Mouse (Mus musculus) T-cell, adult 2 months (primary cell): ENCODE measurements around the gene Sult1c1.
"Not testable (repeated sequence)": the region's sequence is repeated elsewhere in the genome, so short reads cannot be mapped to it uniquely, and the experiment has no call there.

Experiments
- DNase-seq: peaks from one replicate; pipeline ENCODE4 v3.0.0; 2022; ENCODE audit warnings: low spot score

Gene Sult1c1

DNA sequence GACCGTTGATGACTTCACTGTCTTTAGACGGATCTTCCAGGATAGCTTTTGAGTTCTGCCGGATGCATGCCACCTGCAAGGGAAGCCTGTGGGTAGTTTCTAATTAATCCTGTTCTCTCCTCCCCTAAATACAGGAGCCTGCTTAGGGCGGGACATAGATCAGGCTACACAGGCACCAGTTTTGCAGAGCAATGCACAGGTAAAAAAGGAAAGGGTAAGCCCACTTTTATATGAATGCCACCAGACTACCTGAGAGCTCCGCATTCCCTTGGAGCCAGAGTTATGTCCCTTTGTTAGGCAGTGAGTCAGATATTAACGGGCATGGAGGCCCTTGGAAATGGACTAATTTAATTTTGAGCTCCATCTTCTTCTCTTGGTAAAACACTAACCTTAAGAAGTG is at the start of gene Sult1c1:
Sult1c1 (minus strand) TSS at position 101 of the 400 bp plus-strand sequence.
- no peak for DNase-seq

DNA sequence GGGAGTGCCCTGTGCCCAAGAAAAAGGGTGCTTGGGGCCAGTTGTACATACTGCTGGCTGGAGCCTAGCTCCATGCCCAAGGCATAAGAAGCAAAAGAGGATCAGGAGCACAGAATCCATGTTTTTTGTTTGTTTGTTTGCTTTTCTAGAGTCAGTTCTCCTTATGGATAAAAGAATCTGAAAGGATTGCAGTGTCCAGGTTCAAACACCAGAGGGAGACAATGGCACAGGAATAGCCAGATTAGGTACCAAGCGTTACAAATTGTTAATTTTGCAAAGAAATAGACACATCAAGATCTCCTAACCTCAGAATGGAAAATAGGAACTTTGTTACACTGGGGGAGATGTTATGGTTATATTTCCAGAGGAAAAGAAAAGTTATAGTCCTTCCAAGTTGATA is 23.7 kb upstream of the Sult1c1 start:
- no peak for DNase-seq

DNA sequence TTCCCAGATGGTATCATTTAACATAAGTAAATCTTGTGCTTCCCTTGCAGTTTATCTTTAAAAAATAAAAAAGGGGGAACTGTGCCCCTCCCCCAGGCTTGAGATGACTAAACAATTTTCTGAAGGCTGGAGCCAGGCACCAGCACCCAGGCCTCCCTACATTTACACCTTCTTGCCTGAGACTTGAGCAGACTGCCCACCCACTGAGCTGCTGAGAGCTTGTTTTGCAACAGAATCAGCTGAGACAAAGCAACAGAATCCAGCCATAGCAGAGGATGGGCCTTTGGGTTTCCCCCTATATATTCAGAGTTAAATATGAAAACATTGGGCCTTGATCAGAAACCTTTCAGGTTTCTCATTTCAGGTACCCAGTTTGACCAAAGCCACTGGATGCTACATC is 20.7 kb upstream of the Sult1c1 start:
- DNase-seq = no peak

DNA sequence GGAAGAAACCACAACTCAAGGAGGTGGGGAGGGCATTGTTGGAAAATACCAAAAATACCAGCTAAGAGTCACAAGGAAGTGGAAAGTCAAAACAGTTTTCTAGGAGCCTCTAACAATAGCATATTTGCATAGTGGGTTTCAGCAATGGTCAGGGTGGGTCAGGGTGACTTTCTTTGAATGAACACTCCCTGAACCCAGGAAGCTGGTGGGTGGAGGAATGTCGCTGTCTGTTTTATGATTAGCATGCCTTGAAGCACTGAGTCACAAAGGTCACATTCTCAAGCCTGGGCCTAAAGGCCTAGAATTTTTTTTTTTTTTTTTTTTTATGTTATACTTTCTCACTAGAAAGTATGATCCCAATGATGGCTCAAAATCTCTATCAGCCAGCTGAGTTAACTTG is 20.1 kb upstream of the Sult1c1 start:
- not testable (repeated sequence) for DNase-seq

DNA sequence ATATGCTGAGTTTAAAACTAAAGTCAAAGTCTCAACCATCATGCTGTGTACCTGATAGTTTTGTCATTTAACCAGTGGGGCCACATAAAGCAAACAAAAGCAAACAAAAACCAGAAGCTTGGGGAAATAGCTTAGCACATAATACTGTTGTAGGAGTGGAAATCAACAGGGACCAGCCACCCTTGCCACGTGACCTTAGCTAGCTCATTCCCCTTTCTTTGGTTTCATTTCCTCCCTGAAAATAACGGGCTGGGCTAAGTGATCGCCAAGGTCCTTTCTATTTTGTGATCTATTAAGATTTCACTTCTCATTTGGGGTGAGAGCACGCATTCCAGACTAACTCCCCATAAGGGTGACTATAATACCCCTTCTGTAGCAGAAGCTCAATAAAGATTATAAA is 13.0 kb upstream of the Sult1c1 start:
- DNase-seq = no peak

DNA sequence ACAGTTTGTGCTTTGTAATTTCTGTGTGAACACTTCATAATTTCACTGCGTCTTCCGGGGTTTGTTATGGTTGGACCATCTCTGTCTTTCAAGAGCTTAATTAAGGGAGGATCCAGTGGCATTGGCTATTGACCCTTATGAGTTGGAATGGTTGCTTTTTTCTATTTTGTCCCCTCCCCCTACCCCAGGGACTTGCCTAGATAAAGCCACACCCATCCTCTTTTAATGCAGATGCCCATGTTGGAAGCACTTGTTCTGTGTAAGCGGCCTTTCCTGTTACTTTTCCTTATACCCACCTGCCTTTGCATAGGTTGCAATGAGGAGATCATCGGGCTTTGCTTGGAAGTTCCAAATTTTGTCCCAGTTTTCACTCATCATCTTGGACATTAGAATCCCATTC is 16.9 kb downstream of the Sult1c1 start:
- no peak for DNase-seq

DNA sequence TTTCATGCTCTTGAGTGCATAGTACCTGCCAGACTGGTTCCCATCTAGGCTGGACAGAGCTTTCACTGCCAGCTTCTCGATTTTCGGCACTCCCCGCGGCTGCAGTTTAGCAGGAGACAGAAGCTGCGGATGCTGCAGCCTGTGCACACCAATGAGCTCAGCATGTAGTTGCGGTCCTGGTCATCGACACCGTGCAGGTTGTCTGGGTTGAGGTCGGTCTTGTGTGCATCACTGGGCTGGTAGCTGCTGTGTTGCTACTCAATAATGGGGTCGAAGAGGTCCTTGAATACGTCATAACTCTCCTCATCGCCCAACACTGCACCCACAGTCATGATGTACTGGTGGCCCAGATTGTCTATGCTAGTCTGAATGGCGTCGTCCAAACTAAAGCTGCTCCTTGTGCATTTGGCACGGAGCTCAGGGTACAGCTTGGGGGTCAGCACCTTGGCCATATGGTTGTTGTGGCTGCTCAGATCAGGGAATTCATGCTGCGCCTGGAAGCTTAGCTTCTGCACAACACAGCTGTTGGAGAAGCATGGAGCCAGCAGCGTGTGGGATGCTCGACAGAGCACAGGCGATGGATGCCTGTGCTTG is 48.8 kb downstream of the Sult1c1 start:
- DNase-seq = no peak

DNA sequence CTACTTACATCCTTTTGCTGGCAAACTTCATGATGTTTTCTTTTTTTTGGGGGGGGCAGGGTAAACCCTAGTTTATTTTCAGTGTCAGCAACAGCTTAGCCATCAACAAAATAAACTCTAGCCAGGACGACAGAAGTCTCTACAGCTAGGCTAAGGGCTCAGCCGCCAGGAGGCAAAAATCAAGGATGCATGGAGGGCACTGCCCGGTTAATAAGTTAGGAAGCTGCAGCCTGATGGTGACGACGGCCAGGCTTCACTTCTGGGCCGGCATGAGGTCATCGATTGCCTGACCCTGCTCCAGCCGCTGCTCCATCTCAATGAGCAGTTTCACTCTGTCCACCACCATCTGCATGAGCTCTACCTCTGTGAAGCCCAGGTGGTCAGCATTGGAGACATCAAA is 49.7 kb downstream of the Sult1c1 start:
- no peak for DNase-seq
